Mouse (Mus musculus) embryo, embryonic 11.5 days (tissue): ENCODE data around the gene Sertad1.
A peak's percentile ranks its signal among the peaks of the same experiment; 100 is the strongest.

Experiments used
- DNase-seq: peaks from one replicate; pipeline ENCODE4 v3.0.0-alpha.2; 2012; ENCODE audit warnings: low read depth, low spot score

The Sertad1 gene

GRCm38 (mm10) chr7:27486770-27487697 lies at the start of gene Sertad1:
TSS of gene Sertad1 (plus strand) at chr7:27486910.
- peak; percentile 99 for DNase-seq

- no peak for DNase-seq
These were observed 49.2 kb upstream of the Sertad1 start for GRCm38 (mm10) chr7:27437544-27437943.

- no peak for DNase-seq
These were observed 46.7 kb upstream of the Sertad1 start for GRCm38 (mm10) chr7:27440014-27440413.

- DNase-seq = no peak
These were observed 40.7 kb upstream of the Sertad1 start for GRCm38 (mm10) chr7:27446051-27446450.

- DNase-seq = no peak
These were observed 39.9 kb upstream of the Sertad1 start for GRCm38 (mm10) chr7:27446521-27447418.

GRCm38 (mm10) chr7:27447419-27448286 lies 39.1 kb upstream of the Sertad1 start, which contains the start of the genes Sptbn4 and Blvrb:
TSS of gene Sptbn4 (minus strand) at chr7:27447686.
TSS of gene Blvrb (plus strand) at chr7:27447978.
- DNase-seq = peak; percentile 98

- DNase-seq = no peak
These were observed 38.1 kb upstream of the Sertad1 start for GRCm38 (mm10) chr7:27448421-27449206.

GRCm38 (mm10) chr7:27449256-27449862 lies 37.4 kb upstream of the Sertad1 start:
- no peak for DNase-seq

GRCm38 (mm10) chr7:27451359-27451758 lies 35.4 kb upstream of the Sertad1 start:
- DNase-seq = no peak

- no peak for DNase-seq
These were observed 34.4 kb upstream of the Sertad1 start for GRCm38 (mm10) chr7:27452206-27452770.

GRCm38 (mm10) chr7:27454461-27455121 lies 32.1 kb upstream of the Sertad1 start:
- DNase-seq = no peak

GRCm38 (mm10) chr7:27455273-27455672 lies 31.4 kb upstream of the Sertad1 start:
- no peak for DNase-seq

GRCm38 (mm10) chr7:27458614-27459013 lies 28.1 kb upstream of the Sertad1 start:
- no peak for DNase-seq

GRCm38 (mm10) chr7:27459640-27460039 lies 27.1 kb upstream of the Sertad1 start:
- no peak for DNase-seq

- no peak for DNase-seq
These were observed 26.2 kb upstream of the Sertad1 start for GRCm38 (mm10) chr7:27460477-27460876.

GRCm38 (mm10) chr7:27467648-27468047 lies 19.1 kb upstream of the Sertad1 start:
- no peak for DNase-seq

- DNase-seq = no peak
These were observed 15.2 kb upstream of the Sertad1 start for GRCm38 (mm10) chr7:27471390-27472120.

GRCm38 (mm10) chr7:27472596-27472995 lies 14.1 kb upstream of the Sertad1 start:
- DNase-seq = no peak
